Mouse (Mus musculus) heart, adult 2 months (tissue): ENCODE results near the gene Hoxc8.

Experiments used
- CTCF ChIP-seq: fragments of 200-600 bp; IDR thresholded peaks from 2 replicates; pipeline ENCODE4 v1.8.1; 2022; ENCODE audit warnings: antibody characterized with exemption, mild to moderate bottlenecking, moderate library complexity
- POLR2A ChIP-seq: fragments of 200-500 bp; IDR thresholded peaks from 2 replicates; pipeline ENCODE4 v1.6.1; 2011; ENCODE audit warnings: mild to moderate bottlenecking, low read depth, low read length, control low read depth; ENCODE audit not compliant: insufficient read depth

- no peak for TF ChIP-seq CTCF
- no peak for TF ChIP-seq POLR2A
Observed at GRCm38 (mm10) chr15:102966776-102967311, 23.6 kb upstream of the Hoxc8 start, which contains the start of gene Hoxc10.
